Mouse (Mus musculus): ENCODE results near the gene Zc2hc1c. TPM values are rescaled to one million over a fixed set of nuclear protein-coding genes. Genes with fewer than 3 reads are reported as not detected.

The Zc2hc1c gene
- total and polyA plus RNA-seq, 2 experiments from 2014 or later, result 1.7 to 1.8 TPM

DNA sequence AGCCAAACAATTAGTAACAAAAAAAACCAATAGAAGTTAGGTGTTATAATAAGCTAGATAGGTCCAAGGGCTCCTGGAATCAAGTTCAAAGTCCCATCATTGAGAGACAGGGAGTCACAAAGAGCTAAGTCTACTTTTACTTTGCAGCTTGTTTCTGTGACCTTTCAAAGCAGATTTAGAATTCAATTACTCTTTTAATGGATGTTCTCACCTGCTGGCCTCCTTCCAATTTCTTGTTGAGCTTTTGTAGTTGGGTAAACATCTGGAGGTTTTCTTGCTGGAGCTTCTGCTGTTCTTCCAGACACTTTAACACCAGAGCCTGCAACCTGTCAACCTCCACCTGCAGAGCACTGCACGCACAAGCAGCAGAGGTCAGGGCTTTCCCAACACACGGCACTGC lies 14.9 kb downstream of the Zc2hc1c start:
- H3K36me3 ChIP-seq (ENCODE audit: insufficient read depth, low read length), result peaks cover 53% of the 10 kb centered on the region
- H3K27ac ChIP-seq (ENCODE audit: low read depth, low read length), result no peak overlapping the region
- H3K27me3 ChIP-seq (ENCODE audit: insufficient read depth, low read length), result no peaks in the 10 kb centered on the region
- no peaks in the 10 kb centered on the region for H3K9me3 ChIP-seq (ENCODE audit: low read length)
- no peak overlapping the region for H3K4me3 ChIP-seq (ENCODE audit: low read depth, low read length)
- 85% methylated on average over 2 of the region's 2 CpGs for WGBS
- DNase-seq (ENCODE audit: low spot score) (no peak), ATAC-seq (ENCODE audit: low FRiP score) (no peak)
- no peak overlapping the region for H3K9ac ChIP-seq (replicated peaks; ENCODE audit: low read length, poor library complexity, severe bottlenecking)
- TF ChIP-seq CTCF (IDR thresholded peaks at IDR 0.05), result no peak
- no peak overlapping the region for H3K4me2 ChIP-seq (ENCODE audit: low read depth, low read length, poor library complexity, severe bottlenecking)
- no peaks in the 10 kb centered on the region for H3K4me1 ChIP-seq (ENCODE audit: insufficient read depth, low read length)

- Histone ChIP-seq H3K36me3 (ENCODE audit: insufficient read depth, low read length) (peaks cover 66% of the 10 kb centered on the region), H3K4me1 (ENCODE audit: insufficient read depth, low read length) (no peaks in the 10 kb centered on the region), H3K9ac (replicated peaks; ENCODE audit: low read length, poor library complexity, severe bottlenecking) (no peak overlapping the region), H3K27ac (ENCODE audit: low read depth, low read length) (no peak overlapping the region), H3K9me3 (ENCODE audit: low read length) (no peaks in the 10 kb centered on the region), H3K27me3 (ENCODE audit: insufficient read depth, low read length) (no peaks in the 10 kb centered on the region), H3K4me2 (ENCODE audit: low read depth, low read length, poor library complexity, severe bottlenecking) (no peak overlapping the region), H3K4me3 (ENCODE audit: low read depth, low read length) (no peak overlapping the region)
- TF ChIP-seq CTCF (IDR thresholded peaks at IDR 0.05), result no peak
- WGBS, result 74% methylated on average over 4 of the region's 4 CpGs
- DNase-seq (ENCODE audit: low spot score) (no peak), ATAC-seq (ENCODE audit: low FRiP score) (no peak)
Observed at GRCm38 (mm10) chr12:85304725-85305124, 16.3 kb downstream of the Zc2hc1c start.

- H3K4me3 ChIP-seq (ENCODE audit: low read depth, low read length), result no peak overlapping the region
- H3K27me3 ChIP-seq (ENCODE audit: insufficient read depth, low read length), result no peaks in the 10 kb centered on the region
- H3K36me3 ChIP-seq (ENCODE audit: insufficient read depth, low read length), result peaks cover 72% of the 10 kb centered on the region
- DNase-seq (ENCODE audit: low spot score), result peak; percentile 92
- H3K27ac ChIP-seq (ENCODE audit: low read depth, low read length), result peak overlapping the region; percentile 55; the same call in 1 of the 2 replicates
- TF ChIP-seq CTCF (IDR thresholded peaks at IDR 0.05), result peak; percentile 99
- WGBS, result 47% methylated on average over 16 of the region's 16 CpGs
- no peak overlapping the region for H3K4me2 ChIP-seq (ENCODE audit: low read depth, low read length, poor library complexity, severe bottlenecking)
- H3K9ac ChIP-seq (replicated peaks; ENCODE audit: low read length, poor library complexity, severe bottlenecking), result no peak overlapping the region
- H3K4me1 ChIP-seq (ENCODE audit: insufficient read depth, low read length), result no peaks in the 10 kb centered on the region
- ATAC-seq (ENCODE audit: low FRiP score), result peak; percentile 79
- no peaks in the 10 kb centered on the region for H3K9me3 ChIP-seq (ENCODE audit: low read length)
Observed at GRCm38 (mm10) chr12:85305247-85305892, 17.0 kb downstream of the Zc2hc1c start.

DNA sequence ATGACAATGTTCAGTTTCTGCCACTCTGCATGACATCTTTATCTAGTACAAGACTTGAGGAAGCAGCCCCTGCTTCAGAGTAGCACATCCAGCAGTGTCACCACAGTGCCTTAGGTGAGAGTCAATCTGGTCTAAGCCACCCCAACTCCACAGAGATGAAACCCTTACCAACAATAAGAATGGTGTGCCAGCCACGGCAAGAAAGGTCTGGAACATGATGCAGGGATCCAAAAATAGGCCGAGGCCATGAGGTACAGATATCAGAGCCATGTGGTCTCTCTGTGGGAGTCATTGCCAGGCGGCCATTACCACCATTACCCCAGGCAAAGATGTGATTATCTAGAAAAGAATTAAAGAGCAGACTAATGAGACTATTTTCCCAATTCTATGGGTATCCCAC lies 20.3 kb downstream of the Zc2hc1c start:
- WGBS, result 77% methylated on average over 3 of the region's 3 CpGs
- H3K9ac ChIP-seq (replicated peaks; ENCODE audit: low read length, poor library complexity, severe bottlenecking), result no peak overlapping the region
- no peak overlapping the region for H3K27ac ChIP-seq (ENCODE audit: low read depth, low read length)
- DNase-seq (ENCODE audit: low spot score) (no peak), ATAC-seq (ENCODE audit: low FRiP score) (no peak)
- H3K27me3 ChIP-seq (ENCODE audit: insufficient read depth, low read length), result no peaks in the 10 kb centered on the region
- H3K4me2 ChIP-seq (ENCODE audit: low read depth, low read length, poor library complexity, severe bottlenecking), result no peak overlapping the region
- no peaks in the 10 kb centered on the region for H3K4me1 ChIP-seq (ENCODE audit: insufficient read depth, low read length)
- no peaks in the 10 kb centered on the region for H3K9me3 ChIP-seq (ENCODE audit: low read length)
- H3K4me3 ChIP-seq (ENCODE audit: low read depth, low read length), result no peak overlapping the region
- no peak for TF ChIP-seq CTCF (IDR thresholded peaks at IDR 0.05)
- peaks cover 82% of the 10 kb centered on the region for H3K36me3 ChIP-seq (ENCODE audit: insufficient read depth, low read length)

GRCm38 (mm10) chr12:85330153-85330552 lies 41.8 kb downstream of the Zc2hc1c start:
- Histone ChIP-seq H3K4me3 (ENCODE audit: low read depth, low read length) (no peak overlapping the region), H3K9ac (replicated peaks; ENCODE audit: low read length, poor library complexity, severe bottlenecking) (no peak overlapping the region)
- TF ChIP-seq CTCF (IDR thresholded peaks at IDR 0.05), result no peak

DNA sequence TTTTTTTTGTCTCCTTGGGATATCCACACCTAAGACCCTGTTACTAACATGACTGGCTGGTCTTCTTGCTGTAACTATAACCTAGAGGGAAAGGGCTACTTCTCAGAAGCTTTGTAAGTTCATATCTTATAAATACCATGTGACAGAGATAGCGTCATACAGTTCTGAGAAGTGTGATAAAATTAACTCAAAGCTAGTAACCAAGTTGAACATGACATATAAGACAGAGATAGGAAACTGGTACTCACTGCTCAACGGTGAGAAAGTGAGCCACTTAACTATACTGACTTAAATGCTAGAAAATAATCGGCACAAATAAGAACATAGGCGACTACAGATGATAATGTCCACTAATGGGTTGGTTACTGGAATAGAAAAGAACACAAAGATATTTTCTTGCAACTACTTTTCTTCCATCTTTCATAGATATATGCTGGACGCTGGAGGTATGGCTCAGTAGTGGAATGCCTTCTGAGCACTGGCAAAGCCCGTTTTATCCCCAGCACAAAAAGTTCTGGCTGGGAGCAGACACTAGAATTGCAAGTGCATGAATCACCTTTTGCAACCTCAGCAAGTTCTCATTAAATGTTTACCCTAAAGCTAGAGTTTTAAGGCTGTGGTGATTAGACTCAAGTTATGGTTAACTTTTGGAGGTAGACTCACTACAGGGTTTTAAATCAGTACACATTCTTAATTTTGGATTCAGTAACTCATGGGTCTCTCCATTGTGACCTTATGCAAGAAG lies 49.3 kb downstream of the Zc2hc1c start:
- DNase-seq (ENCODE audit: low spot score), result no peak
- no peak overlapping the region for H3K27ac ChIP-seq (ENCODE audit: low read depth, low read length)
- WGBS, result 89% methylated on average over 6 of the region's 6 CpGs
- no peaks in the 10 kb centered on the region for H3K9me3 ChIP-seq (ENCODE audit: low read length)
- peaks cover 5% of the 10 kb centered on the region for H3K4me1 ChIP-seq (ENCODE audit: insufficient read depth, low read length)
- peak overlapping the region; percentile 99; the same call in 1 of the 2 replicates for H3K4me3 ChIP-seq (ENCODE audit: low read depth, low read length)
- no peaks in the 10 kb centered on the region for H3K27me3 ChIP-seq (ENCODE audit: insufficient read depth, low read length)
- no peak overlapping the region for H3K9ac ChIP-seq (replicated peaks; ENCODE audit: low read length, poor library complexity, severe bottlenecking)
- H3K36me3 ChIP-seq (ENCODE audit: insufficient read depth, low read length), result peaks cover 22% of the 10 kb centered on the region
- ATAC-seq (ENCODE audit: low FRiP score), result no peak
- peak overlapping the region; percentile 83; the same call in 1 of the 2 replicates for H3K4me2 ChIP-seq (ENCODE audit: low read depth, low read length, poor library complexity, severe bottlenecking)
- no peak for TF ChIP-seq CTCF (IDR thresholded peaks at IDR 0.05)

More at GRCm38 (mm10) chr12:85330153-85330552, 41.8 kb downstream of the Zc2hc1c start:
- ATAC-seq (ENCODE audit: low FRiP score) (no peak), DNase-seq (ENCODE audit: low spot score) (no peak)
- no peaks in the 10 kb centered on the region for H3K9me3 ChIP-seq (ENCODE audit: low read length)
- no peaks in the 10 kb centered on the region for H3K27me3 ChIP-seq (ENCODE audit: insufficient read depth, low read length)
- no peak overlapping the region for H3K4me2 ChIP-seq (ENCODE audit: low read depth, low read length, poor library complexity, severe bottlenecking)
- peaks cover 37% of the 10 kb centered on the region for H3K36me3 ChIP-seq (ENCODE audit: insufficient read depth, low read length)
- H3K4me1 ChIP-seq (ENCODE audit: insufficient read depth, low read length), result no peaks in the 10 kb centered on the region
- H3K27ac ChIP-seq (ENCODE audit: low read depth, low read length), result no peak overlapping the region
- 93% methylated on average over 7 of the region's 7 CpGs for WGBS

Data from midbrain, postnatal 0 days (tissue).